Mouse (Mus musculus) C2C12 (cell line): ENCODE measurements at regions not wholly inside any gene's neighbourhood (a gene's known extent, or its start where the extent isn't known, plus 50 kb on each side); places are given as distances from the start of the nearest gene placed in this dataset.

Experiments
- H3K27me3 ChIP-seq: one replicate; pipeline ENCODE4 v1.6.1; 2011; ENCODE audit not compliant: control insufficient read depth, insufficient read depth, insufficient read length
- H3K36me3 ChIP-seq: one replicate; pipeline ENCODE4 v1.6.1; 2011; ENCODE audit not compliant: control insufficient read depth, insufficient read depth
- H3K4me3 ChIP-seq: one replicate; pipeline ENCODE4 v1.5.1; 2011; ENCODE audit warnings: mild to moderate bottlenecking, control low read depth; ENCODE audit not compliant: poor library complexity, insufficient read depth, severe bottlenecking
- H3K79me2 ChIP-seq: one replicate; pipeline ENCODE4 v1.6.1; 2011; ENCODE audit not compliant: control insufficient read depth, insufficient read depth
- H3K79me3 ChIP-seq: one replicate; pipeline ENCODE4 v1.6.1; 2011; ENCODE audit warnings: low read depth, control low read depth
- H3ac ChIP-seq: one replicate; pipeline ENCODE3; 2011; ENCODE audit warnings: low read depth; ENCODE audit not compliant: control insufficient read depth, insufficient read length
- CEBPB ChIP-seq: IDR thresholded peaks from one replicate; pipeline ENCODE4 v1.6.1; 2011; ENCODE audit warnings: low read depth, mild to moderate bottlenecking, control low read depth, moderate library complexity
- CTCF ChIP-seq: IDR thresholded peaks from one replicate; pipeline ENCODE4 v1.5.1; 2011; ENCODE audit not compliant: control insufficient read depth, insufficient read depth, insufficient read length
- FOSL1 ChIP-seq: IDR thresholded peaks from one replicate; pipeline ENCODE4 v1.8.0; 2011; ENCODE audit warnings: mild to moderate bottlenecking, low read length; ENCODE audit not compliant: poor library complexity, insufficient read depth, severe bottlenecking
- MAX ChIP-seq: IDR thresholded peaks from one replicate; pipeline ENCODE4 v1.6.1; 2011; ENCODE audit warnings: mild to moderate bottlenecking, control low read depth
- MYOD1 ChIP-seq: IDR thresholded peaks from one replicate; pipeline ENCODE4 v1.6.1; 2011; ENCODE audit warnings: low read depth; ENCODE audit not compliant: control insufficient read depth, insufficient read length
- MYOG ChIP-seq: IDR thresholded peaks from one replicate; pipeline ENCODE4 v1.6.1; 2011; ENCODE audit not compliant: control insufficient read depth, insufficient read length; ENCODE audit errors: extremely low read depth
- USF1 ChIP-seq: IDR thresholded peaks from one replicate; pipeline ENCODE4 v1.6.1; 2011; ENCODE audit warnings: low read depth, mild to moderate bottlenecking, control low read depth, moderate library complexity

DNA sequence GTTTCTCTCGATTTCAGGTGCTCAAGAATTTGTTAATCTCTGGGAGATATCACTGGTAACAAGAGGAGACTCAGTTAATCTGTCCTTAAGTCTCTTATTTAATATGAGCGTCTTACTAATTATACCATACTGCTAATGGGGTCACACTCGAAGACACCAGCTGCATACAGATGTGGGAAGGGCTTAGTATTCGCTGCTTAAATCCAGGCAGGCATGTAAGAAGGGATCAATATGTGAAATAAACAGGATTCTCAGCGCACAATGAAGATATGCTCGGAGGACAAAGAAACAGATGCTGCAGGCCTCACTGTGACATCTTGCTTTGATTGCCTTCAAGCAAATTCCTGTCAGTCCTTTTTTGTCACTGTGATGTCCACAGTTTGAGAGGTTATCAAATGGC lies 108.3 kb downstream of the Zwint start:
- Histone ChIP-seq H3K79me2 (no peaks in the 10 kb centered on the region), H3ac (no peak overlapping the region), H3K36me3 (no peaks in the 10 kb centered on the region), H3K79me3 (no peaks in the 10 kb centered on the region), H3K27me3 (no peaks in the 10 kb centered on the region), H3K4me3 (no peak overlapping the region)
- TF ChIP-seq MAX (no peak), CEBPB (no peak), USF1 (no peak), CTCF (no peak), FOSL1 (no peak), MYOG (no peak), MYOD1 (no peak)

DNA sequence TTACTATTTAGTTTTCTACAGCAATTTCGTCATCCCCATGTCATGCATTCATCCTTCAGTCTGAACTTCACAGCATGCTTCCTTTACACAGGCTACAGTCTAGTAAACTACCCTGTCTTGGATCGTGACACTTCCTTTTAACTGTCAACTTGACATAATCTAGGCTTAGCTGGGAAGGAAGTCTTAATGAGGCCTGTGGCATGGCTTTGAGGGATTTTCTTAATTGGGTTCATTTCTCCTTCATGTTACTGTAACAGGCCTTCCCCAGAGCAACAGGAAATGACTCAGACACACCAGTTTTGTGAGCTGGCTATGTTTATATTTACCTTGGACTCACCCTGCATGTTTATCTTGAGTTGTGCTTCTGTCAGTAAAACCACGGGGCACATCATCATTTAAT lies 123.7 kb downstream of the Zwint start:
- Histone ChIP-seq H3K79me3 (no peaks in the 10 kb centered on the region), H3K79me2 (no peaks in the 10 kb centered on the region), H3K36me3 (no peaks in the 10 kb centered on the region), H3K4me3 (no peak overlapping the region), H3K27me3 (no peaks in the 10 kb centered on the region), H3ac (no peak overlapping the region)
- TF ChIP-seq CEBPB (peak; percentile 30), MYOG (no peak)

DNA sequence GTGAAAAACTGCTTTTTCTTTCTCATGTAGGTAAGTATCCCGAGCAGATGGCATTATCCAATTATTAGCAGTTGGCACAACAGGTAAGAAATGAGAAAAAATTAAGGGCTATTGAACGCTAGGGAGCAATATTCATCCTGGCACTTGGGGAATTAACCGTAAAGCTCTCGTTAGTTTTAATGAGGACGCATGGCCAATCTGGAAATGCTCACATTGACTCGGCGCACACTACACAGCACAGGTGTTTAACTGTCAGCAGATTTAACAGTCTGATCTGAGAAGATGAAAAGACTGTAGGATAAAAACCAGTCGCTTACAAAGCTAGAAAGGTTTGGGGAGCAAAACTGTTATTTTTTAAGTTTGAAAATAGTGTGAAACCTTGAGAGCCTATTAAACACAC lies 157.0 kb downstream of the Zwint start:
- TF ChIP-seq MYOG (no peak), USF1 (no peak), CEBPB (no peak)

DNA sequence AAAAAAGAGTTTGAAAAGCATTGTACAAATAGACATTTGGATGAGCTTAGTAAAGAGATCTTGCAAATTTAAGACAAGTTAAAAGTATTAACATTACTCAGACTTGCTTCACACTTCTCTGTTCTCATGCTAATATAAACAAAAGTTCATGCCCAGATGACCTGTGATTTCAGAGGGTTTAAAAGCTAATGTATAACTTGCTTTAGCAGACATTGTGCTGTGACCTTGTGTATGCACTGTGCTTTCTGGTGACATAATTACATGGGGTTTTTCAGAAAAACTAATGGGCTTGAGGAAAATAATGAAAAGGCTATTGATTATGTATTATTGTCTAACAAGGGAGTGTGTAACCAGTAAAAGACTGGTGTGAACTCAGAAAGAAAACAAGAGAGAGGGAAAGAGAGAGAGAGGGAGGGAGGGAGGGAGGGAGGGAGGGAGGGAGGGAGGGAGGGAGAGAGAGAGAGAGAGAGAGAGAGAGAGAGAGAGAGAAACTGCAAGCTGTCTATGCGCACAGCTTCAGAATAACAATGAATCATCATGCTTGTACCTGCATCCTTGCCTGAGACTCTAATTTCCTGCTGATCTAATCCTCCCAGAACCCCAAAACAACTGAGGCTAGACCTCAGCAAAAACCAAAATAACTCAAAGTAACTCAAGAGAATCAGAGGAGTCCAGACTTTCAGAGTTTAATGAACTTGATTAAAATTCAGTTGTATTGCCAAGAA lies 192.9 kb downstream of the Zwint start:
- H3K27me3 ChIP-seq, result no peaks in the 10 kb centered on the region
- H3K79me3 ChIP-seq, result no peaks in the 10 kb centered on the region
- no peaks in the 10 kb centered on the region for H3K79me2 ChIP-seq
- H3K36me3 ChIP-seq, result no peaks in the 10 kb centered on the region
- no peak overlapping the region for H3K4me3 ChIP-seq
- TF ChIP-seq FOSL1 (no peak), MYOD1 (no peak), USF1 (no peak), CEBPB (no peak), MYOG (no peak), MAX (no peak), CTCF (no peak)
- no peak overlapping the region for H3ac ChIP-seq

More for the DNA sequence above, 157.0 kb downstream of the Zwint start:
- no peaks in the 10 kb centered on the region for H3K36me3 ChIP-seq
- no peaks in the 10 kb centered on the region for H3K79me2 ChIP-seq
- H3K79me3 ChIP-seq, result no peaks in the 10 kb centered on the region
- H3K4me3 ChIP-seq, result no peak overlapping the region
- H3ac ChIP-seq, result no peak overlapping the region
- no peaks in the 10 kb centered on the region for H3K27me3 ChIP-seq

DNA sequence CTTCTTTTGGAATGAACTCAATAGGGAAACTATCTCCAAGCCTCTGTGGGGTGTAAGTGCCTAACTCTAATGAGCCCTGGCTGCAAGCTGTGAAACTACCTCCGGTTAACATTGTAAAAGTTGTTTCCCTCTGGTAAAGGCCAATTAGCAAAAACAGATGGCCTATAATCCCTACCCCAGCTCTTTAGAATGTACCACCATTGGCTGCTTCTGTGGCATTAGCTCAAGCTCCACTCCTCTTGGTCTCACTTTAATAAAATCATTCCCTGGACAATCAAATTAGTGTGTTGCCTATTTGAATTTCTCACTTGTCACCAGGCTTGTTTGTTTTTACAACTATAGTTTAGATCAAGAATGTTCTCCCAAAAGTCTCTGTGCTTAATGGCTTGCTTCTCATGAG lies 213.3 kb downstream of the Zwint start:
- Histone ChIP-seq H3K4me3 (no peak overlapping the region), H3ac (no peak overlapping the region), H3K79me2 (no peaks in the 10 kb centered on the region), H3K36me3 (no peaks in the 10 kb centered on the region), H3K27me3 (no peaks in the 10 kb centered on the region), H3K79me3 (no peaks in the 10 kb centered on the region)
- TF ChIP-seq FOSL1, result no peak
- no peak for TF ChIP-seq MYOG
- TF ChIP-seq MAX, result no peak
- TF ChIP-seq USF1, result no peak
- TF ChIP-seq CTCF, result no peak
- TF ChIP-seq CEBPB, result no peak
- no peak for TF ChIP-seq MYOD1
